Mouse (Mus musculus) c-Kit-positive CD71-negative TER-119-negative erythroid progenitor cells, embryonic 14.5 days (primary cell): ENCODE results near the gene Pde6h.

Experiments used
- DNase-seq: peaks from one replicate; pipeline ENCODE4 v3.0.0-alpha.2; 2013; ENCODE audit warnings: low read depth

Pde6h gene

DNA sequence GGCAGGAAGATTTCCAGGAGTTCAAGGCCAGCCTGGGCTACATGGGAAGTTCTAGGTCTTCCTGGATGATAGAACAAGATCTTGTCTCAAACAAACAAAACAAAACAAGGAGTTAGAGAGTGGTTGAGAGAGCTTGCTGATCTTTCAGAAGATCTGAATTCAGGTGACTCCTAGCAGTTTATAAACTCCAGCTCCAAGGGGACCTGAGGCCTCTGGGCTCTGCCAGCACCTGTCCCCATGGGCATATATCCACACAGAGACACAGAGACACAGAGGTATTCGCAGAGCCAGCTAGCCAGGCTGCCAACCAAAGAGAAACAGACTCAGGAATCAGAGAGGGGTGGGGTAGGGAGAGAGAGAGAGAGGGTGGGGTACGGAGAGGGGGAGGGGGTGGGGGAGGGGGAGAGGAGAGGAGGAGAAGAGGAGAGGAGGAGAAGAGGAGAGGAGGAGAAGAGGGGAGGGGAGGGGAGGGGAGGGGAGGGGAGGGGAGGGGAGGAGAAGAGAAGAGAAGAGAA, 10.8 kb upstream of the Pde6h start:
- DNase-seq = no peak

DNA sequence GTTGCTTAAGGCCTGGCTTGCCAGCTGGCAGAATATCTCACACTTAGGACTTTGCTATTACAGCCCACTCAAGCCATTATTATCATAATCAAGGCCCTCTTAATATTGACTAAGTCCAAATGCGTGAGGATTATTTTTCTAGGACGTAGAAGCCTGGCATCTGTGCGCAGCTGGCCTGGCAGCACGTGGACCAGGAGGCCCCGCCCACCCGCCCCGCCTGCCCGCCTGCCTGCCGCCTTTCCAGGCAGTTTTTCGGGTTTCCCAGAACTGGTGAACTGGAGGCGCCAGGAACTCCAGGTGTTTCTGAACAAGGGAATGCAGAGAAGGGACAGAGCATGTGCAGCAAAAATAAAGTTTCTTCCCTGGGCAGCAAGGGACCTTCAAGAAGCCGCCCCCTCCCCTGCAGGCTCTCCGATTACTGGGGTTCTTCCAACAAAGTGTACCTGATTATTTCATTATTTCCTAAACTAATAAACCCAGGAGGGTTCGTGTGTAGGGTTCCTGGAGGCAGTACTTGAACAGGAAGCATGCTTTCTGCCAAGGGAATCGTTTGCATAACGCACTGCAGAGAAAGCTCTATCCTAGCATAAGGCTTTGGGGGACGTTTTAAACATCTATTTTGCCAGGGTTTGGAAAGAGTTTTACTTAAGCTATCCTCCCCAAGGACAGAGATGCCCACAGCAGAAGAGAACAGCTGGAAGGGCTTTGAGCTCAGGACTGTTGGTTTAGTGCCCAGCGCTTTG, 10.1 kb upstream of the Pde6h start:
- DNase-seq = no peak

DNA sequence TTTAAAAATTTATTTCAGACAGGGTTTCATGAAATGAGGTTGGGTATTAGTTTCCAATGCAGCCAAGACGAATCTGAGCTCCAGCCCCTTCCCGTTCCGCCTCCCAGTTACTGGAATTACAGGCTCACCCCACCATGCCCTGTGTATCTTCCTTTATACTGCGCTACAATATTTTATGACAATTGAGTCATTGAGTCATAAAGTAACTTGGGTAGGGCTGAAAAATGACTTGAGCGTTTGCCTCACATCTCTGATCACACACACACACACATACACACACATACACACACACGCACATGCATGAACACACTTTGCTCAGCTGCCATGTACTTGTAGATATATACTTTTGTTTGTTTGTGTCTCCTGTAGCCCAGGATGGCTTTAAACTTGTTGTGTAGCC, 9.4 kb upstream of the Pde6h start:
- DNase-seq = no peak

DNA sequence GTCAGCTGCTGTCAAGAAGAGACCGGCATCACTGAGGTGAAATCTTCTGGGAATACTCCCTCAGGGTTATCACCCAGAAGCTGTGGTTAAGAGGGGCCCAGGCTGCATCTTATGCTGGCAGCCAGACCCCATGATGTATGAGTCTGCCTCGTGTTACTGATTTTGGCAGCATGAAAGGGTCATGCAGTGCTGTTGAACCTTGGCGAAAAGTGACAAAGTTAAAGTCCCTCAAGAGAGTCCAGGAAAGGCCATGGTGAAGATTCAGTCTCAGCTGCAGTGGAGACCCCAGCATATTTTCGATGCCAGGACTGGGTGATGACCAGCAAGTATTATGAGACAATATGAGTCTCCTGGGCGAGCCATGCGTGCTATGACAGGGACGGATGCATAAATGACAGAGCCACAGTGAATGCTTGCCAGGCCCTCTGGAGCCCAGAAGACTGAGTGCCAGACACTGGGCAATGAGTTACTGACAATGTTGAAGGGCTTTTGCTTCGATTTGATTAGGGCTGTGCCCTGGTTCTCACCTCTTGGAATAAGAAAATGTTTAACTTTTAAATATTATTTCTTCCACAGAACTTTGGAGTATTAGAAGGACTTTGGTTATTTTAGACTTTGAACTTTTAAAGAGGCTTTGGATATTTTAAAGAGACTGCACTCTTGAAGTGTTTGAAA, 7.8 kb upstream of the Pde6h start:
- no peak for DNase-seq

DNA sequence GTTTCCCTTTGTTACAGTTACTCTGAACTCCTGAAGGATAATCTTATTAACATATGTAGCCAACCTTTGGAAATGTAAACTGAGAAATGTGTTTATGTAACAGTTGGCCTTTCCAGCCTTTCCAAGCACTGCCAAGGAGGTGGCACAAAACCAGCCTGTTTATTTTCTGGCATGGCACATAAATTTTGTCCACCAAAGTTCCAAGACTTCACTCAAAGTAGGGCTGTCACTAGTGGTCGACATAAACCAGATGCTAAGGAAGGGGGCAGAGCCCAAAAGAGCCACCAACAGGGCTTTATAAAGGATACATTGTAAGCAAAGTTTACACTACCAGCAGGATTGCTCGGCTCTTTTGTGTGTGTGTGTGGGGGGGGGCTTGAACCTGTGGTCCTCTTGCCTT, 5.7 kb upstream of the Pde6h start:
- DNase-seq = no peak

DNA sequence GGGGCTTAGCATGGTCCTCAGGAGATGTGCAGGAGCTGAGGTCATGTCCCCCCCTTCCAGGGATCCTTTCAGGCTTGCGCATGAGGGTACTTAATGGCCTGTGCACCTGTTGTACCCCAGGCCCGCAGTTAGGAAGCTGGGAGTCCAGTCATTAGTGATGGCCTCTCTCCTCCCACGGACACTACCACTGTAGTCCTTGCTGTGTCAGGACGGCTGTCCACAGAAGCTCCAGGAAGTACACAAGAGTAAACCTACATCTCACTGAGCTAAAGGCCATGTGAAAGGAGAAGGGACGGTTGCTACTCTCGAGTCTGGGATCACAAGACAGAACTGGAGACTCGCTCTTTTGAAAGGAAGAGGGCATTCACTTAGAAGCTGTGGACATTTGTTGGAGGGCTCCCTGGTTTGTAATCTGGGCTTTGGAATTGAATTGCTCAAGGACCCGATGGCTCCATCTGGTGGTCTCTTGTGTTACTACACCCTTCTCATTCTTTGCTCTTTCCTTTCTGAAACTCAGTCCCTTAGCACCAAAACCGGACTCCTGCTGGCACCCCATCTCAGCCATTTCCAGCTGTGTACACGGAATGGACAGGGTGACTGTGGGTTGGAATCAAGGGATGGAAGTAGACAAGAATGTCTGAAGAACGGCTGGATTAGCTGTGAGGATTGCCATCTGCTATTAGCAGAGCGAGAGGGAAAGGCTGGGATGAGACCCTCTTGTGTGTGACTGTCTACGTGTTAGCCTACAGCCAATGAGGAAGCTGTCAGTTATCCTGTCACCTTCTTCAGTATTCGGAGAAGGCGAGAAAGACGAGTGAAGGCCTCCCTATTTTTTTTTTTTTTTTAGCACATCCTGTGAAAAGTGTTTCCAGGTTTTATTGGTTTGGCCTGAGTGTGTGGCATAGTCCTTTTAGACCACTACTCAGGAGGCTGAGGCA, 3.0 kb upstream of the Pde6h start:
- DNase-seq = no peak

DNA sequence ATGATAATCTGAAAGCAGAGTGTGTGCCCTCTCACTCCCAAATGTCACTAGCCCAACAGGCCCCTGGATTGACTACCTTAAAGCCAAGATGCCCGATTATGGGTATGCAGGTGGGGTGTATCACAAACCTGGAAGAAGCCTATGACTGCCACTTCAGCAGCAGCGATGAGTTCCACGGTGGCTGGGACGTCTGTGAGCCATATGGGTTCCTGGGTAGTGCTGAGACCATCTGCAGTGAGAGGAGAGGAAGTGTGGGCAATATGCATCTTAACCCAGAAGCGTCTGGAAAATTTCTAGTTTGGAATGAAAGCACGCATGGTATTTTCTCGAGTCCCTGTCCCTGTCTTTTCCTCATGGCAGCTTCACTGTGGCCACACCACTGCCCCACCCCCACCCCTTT, 2.0 kb upstream of the Pde6h start:
- DNase-seq = no peak

DNA sequence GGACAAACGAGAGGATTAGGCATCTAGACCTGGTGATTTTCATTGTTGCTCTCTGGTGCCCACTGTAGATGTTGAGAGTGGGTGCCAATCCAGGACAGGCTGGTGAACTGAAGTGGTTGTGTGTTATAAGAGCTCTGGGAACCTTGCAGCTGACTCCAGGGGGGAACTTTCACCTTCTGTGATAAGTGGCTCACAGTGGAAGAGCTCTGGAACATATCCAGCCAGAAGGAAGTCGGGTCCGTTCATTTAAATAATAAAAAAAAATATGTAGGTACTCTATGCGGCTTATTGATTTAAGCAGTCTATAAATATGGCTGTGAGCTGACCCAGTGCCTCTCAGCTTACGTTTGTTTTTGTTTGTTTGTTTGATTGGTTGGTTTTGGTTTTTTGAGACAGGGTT, 1.6 kb upstream of the Pde6h start, which contains the start of gene Erp27:
Erp27 (minus strand) TSS at position 101 of the 400 bp plus-strand sequence.
- DNase-seq = no peak

DNA sequence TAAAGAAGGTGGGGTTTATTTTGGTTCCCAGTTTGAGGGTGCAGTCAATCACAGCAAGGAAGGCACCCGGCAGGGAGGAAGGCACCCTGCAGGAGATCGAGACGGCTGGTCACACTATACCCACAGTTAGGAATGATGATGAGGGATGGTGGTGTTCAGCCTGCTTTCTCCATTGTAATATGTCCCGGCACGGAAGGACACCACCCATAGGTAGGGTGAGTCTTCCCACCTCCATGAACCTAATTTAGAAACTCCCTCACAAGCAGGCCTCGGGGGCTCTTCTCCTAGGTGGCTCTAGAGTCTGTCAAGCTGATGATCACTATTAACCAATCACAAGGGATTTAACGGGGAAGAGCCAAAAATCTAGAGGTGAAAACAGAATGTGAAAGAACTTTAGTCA, 761 bp upstream of the Pde6h start:
- DNase-seq = no peak

DNA sequence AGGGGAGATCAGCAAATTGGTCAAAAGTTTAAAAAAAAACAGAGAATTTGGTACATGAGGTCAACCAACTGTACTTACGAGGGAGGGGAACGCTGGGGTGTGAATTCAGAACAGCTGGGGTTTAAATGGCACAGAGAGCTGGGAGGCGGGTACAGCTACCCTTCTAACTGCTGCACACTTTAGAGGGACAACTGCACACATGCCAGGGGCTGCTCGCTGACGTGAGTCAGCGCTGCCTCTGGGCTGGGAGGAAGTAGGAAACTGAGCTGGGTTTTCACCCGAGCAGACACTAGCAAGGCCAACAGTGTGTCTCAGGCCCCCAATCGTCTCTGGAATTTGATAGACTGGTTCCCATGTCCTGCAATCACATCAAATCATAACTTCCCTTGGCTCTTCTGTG, 1.4 kb downstream of the Pde6h start:
- DNase-seq = no peak

DNA sequence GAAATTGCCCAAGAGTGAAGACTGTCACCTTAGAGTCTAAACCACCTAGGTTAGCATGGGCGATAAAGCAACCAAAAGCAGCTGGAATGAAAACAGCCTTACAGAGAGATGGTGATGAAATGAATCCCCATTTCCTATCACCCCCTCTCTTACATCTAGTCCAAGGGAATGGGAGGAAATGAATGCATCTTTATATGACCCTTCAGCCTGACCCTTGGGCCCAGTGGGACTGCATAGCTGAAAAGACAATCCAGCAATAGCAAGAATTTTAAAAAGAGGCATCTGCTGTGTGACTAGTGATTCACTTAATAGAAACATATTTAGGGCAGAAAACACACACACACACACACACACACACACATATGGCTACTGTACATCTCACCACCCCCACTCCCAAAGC, 4.0 kb downstream of the Pde6h start:
- DNase-seq = no peak

DNA sequence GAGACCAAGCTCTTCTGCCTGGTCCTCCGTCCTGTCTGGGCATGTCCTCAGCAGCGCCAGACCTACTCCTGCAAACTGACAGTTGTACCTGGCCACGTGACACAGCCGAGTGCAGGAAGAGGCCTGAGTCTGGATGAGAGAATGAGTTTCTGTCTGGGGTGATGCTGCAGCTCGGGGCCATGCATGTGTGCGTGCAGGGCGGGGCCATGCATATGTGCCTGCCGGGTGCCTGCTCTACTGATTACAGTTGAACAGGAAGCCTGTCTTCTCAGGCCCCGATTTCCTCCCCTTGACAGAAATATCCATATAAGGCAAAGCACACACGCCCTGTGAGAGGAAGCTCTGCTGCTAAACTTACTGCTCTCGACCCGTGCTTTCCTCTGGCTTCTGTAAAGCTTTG, 7.0 kb downstream of the Pde6h start:
- peak; percentile 45 for DNase-seq

DNA sequence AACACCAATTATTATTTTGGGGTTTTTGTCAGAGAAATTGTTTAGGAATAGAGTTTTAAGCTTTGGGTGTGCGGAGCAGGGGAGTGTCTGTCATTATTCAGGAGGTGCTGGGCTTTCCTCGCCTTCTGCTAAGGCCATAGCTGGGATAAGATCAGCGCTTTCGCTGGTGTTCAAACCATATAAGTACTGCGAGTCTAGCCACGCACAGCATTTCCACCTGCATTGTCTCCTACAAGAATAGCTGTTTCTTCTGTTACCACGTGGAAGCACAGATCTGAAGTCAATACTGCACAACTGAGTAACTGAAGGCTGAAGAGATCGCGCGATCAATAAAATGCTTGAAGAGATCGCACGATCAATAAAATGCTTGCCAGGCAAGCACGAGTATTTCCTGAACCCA, 7.6 kb downstream of the Pde6h start:
- DNase-seq = no peak

DNA sequence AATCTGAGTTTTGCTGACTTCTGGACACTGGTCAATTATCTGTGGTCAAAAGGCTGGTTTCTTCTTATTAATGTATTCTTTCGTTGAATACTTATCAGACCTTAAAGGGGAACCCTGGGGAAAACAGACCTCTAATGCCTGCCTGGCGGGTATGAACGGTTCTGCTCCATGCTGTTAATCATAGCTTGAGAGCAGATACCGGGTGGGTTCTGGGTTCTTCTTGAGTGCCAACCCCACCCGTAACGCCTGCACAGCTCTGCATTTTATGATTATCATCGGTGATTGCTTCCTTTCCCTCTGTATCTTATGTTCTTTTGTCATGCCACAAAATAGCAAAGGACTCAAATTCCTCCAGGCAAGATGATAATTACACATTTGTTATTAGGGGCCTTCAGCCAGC, 10.4 kb downstream of the Pde6h start:
- DNase-seq = no peak

DNA sequence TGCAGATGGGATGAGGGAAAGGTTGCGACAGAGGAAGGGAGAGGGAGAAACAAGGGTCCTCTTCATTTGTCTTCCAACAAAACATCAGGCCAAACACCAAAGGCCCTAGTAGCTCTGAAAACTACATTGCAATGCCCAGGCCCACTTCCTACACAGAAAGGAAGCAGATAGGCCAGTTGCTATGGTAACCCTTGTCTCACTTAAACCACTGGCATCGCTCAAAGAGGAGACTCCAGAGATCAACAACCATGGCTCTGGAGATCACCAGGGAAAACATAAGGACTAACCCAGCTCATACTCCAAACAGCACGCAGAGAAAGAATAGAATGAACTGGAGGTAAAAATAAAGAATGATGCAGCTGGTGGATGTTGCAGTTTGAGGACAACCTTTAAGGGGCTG, 11.6 kb downstream of the Pde6h start:
- DNase-seq = no peak

DNA sequence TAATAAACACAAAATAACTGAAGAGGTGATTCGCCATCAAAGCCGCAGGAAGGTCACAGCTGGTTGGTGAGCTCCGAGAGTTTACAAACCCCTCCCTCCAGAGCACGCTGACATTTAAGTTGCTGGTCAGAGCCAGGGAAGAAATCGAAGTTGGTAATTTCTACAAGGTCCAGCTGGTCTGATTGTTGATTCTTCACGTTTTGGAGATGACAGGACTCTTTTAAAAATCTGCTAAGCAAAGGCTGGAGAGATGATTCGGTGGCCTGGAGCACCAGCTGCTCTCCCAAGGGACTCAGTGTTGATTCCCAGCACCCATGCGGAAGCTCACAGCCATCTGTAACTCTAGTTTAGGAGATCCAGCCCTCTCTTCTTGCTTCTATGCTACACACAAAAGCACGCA, 12.7 kb downstream of the Pde6h start:
- no peak for DNase-seq

DNA sequence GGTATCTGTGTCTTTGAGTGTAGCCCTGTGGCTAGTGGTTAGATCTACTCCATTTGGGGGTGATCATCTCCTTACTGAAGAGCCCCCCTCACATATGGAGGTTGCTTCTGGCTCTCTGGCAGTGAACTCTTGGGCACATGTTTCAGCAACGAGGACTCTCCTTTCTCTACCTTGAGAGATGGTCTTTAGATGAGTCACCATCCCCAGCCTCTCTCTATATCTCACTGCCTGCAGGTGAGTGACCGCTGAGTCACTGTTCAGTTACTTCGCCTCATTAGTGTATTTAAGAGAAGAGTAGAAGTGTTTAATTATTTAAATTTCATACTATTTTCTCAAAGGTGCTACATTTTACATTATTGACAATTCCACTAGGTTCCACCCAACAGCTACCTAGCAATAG, 13.5 kb downstream of the Pde6h start:
- no peak for DNase-seq

DNA sequence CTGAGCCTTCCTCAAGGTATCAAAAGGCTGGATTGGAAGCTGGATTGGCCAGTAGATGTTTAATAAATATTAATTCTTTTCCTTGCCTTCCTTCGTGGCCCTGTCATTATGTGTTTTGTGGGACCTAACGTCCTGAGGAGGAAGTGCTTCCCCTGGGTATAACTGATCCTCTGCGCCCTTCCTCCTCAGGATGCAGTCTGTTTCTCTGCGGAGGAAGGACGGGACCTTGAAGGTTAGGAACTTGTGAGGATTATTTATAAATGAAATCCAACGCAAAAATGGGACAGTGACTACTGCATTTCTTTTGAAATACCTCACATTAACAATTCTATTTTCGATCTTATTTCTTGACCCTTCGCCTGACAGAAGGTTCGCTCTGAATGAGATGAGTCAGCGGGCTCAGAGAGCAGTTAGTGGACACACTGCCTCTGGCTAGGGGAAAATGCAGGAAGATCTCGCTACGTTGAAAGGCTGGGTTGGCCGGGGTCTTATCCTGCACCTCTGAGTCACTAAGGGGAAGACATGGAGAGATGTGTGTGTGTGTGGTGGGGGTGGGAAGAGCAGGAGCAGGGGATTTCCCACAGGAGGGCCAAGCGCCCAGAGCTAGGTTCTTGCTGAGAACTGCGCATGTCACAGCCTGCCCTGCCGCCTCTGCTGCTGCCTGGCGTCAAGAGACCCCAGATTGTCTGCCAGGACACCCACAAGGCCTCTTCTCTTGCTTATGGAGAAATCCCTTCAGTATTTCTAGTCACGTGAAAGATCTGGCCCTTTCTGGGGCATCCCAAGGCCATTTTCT, 14.9 kb downstream of the Pde6h start:
- no peak for DNase-seq

DNA sequence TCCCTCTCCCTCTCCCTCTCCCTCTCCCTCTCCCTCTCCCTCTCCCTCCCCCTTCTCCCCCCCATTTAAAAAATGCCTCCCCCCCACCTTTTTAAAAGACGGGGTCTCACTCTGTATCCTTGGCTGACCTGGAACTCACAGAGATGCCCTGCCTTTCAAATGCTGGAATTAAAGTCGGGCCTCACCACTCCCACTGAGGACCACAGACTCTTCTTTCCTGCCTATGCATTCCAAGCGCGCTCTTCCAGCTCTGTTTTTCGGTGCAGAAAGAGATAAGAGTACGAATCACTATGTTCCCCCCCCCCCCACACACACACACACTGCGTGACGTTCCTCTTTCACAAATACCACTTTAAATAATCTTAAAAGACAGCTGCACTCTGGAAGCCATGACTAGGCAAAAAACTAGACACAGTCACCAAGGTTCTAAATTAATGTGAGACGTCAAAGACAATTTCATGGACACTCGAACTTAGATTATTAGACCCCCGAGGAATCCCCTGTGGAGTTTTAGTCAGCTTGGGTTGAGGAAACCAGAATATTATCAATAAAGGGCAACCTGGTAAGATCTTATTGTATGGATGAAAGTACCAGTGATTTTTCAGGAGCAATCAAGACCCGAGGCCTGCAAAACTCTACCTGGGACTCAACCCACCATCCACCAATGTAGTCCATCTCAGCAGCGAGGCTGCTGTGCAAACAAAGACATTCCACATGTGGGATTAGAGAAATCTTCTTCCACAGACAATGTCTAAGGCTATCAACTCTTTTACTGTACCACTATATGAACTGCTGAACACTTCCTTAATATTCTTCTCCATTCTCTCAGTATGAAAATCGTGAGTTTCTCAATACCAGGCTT, 15.9 kb downstream of the Pde6h start:
- DNase-seq = no peak

DNA sequence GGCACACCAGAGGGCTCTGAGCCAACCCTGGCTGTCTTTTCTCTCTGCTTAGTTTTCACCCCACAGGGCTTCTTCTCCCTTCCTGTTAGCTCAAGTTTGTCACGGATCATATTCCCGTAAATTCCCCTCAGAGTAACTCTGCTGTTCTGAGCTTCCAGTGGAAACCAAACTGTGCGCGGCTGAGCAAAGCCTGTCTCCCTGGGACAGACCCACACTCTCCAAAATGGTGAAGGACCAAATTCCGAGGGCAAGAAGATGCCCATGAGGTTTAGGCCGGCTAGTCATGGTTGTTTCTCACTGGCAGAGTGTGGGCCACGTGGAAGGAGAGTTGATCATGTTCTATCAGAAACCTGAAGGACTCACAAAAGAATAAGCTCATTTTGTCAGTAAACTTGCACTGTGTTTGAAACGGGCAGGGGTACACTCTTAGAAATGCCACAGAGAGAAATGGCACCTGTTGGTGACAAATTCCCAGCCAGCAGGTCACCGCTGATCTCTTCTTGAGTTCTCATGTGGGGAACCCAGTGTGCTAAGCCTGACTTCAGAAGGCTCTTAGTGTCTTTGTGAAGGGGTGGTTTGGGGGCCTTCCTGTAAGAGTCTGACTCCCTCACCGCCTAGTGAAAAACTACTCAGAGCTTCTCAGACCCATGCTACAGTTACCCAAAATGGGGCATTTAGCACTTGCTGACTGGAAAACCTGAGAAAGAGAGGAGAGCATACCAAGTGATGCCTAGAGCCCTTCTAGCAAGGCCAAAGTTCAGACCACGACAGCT, 16.7 kb downstream of the Pde6h start:
- DNase-seq = no peak
